Mouse (Mus musculus) embryonic facial prominence, embryonic 12.5 days (tissue): Measurements from ENCODE around the gene Gas2l1. TPM values are rescaled to one million over a fixed set of nuclear protein-coding genes. Genes with fewer than 3 reads are reported as not detected.

Experiments used
- ATAC-seq: fragments of 200-750 bp; cut with Nextera tagmentation; 2 replicates; pipeline ENCODE4 v1.8.0; 2017; ENCODE audit not compliant: insufficient number of reproducible peaks, insufficient read depth, low FRiP score, low TSS enrichment
- H3K27ac ChIP-seq: fragments of 300-500 bp; sonication (generic); 2 replicates; pipeline ENCODE4 v1.5.1; 2016; ENCODE audit warnings: mild to moderate bottlenecking
- H3K27me3 ChIP-seq: fragments of 300-500 bp; sonication (generic); 2 replicates; pipeline ENCODE4 v1.6.1; 2016; ENCODE audit warnings: mild to moderate bottlenecking, moderate library complexity
- H3K36me3 ChIP-seq: fragments of 300-500 bp; sonication (generic); 2 replicates; pipeline ENCODE4 v1.6.1; 2016; ENCODE audit warnings: mild to moderate bottlenecking
- H3K4me1 ChIP-seq: fragments of 300-500 bp; sonication (generic); 2 replicates; pipeline ENCODE4 v1.6.1; 2016
- H3K4me2 ChIP-seq: fragments of 300-500 bp; sonication (generic); replicated peaks from 2 replicates; pipeline ENCODE4 v1.6.1; 2016; ENCODE audit warnings: mild to moderate bottlenecking, moderate library complexity
- H3K4me3 ChIP-seq: fragments of 300-500 bp; sonication (generic); 2 replicates; pipeline ENCODE4 v1.5.1; 2016; ENCODE audit warnings: mild to moderate bottlenecking
- H3K9ac ChIP-seq: fragments of 300-500 bp; sonication (generic); 2 replicates; pipeline ENCODE4 v1.6.1; 2016; ENCODE audit warnings: mild to moderate bottlenecking, moderate library complexity
- H3K9me3 ChIP-seq: fragments of 300-500 bp; sonication (generic); 2 replicates; pipeline ENCODE4 v1.6.1; 2016; ENCODE audit warnings: mild to moderate bottlenecking, moderate library complexity
- WGBS: fragments of 180-500 bp; shearing (Covaris S2); methylation state at CpG from one replicate; pipeline ENCODE4 v1.1.7; 2016; 5-methylcytosine and 5-hydroxymethylcytosine counted together
- microRNA-seq: library from miRNA; unstranded; fragments of <30 nt; microRNA quantifications from one replicate; pipeline ENCODE4, GENCODE M21; 2017
- polyA plus RNA-seq: library from polyadenylated mRNA; unstranded; fragments of >200 nt; fragmentation: Nextera tagmentation; extraction: Ambion mirVana; gene quantifications from 2 replicates; pipeline ENCODE4 v1.2.1, GENCODE M21; 2016

Gene Gas2l1
- polyA plus RNA-seq, 1 experiment from 2014 or later, result 44.3 TPM

DNA sequence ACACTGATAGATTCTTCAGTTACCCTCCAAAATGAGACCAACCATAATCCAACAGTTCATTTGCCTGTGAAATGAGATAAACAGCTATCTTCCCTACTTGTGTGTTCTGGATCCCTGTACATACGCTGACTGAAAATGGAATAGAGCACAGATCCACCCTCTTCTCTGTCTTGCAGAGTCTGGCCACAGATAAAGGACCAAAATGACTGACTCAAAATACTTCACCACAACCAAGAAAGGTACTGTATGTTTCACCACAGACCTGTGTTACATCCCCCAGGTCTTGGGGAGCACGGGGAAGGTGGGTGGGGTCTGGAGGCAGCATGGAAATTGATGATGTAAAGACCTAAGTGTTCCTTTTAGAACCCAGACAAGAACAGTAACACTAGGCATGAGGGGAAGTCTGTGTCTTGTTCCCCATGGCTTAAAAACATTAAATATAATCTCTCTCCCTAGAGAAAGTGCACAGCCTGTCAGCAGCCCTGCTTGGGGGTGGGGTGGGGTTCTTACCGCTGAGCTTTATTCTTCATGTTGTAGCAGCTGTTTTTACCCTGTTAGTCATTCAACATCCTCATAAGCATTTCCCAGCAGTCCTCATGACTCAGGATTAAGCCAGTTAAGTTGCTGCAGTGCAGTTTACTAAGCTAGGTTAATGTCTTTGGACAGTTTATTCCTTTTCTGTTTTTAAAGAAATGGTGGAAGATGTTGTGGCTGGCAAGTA, 55.6 kb downstream of the Gas2l1 start:
- Histone ChIP-seq H3K4me1 (no peaks in the 10 kb centered on the region), H3K27me3 (no peaks in the 10 kb centered on the region), H3K27ac (no peak overlapping the region), H3K9ac (no peak overlapping the region), H3K9me3 (no peaks in the 10 kb centered on the region), H3K4me2 (no peak overlapping the region), H3K36me3 (peaks cover 20% of the 10 kb centered on the region), H3K4me3 (no peak overlapping the region)
- ATAC-seq, result no peak
- WGBS, result 86% methylated on average over 3 of the region's 3 CpGs

DNA sequence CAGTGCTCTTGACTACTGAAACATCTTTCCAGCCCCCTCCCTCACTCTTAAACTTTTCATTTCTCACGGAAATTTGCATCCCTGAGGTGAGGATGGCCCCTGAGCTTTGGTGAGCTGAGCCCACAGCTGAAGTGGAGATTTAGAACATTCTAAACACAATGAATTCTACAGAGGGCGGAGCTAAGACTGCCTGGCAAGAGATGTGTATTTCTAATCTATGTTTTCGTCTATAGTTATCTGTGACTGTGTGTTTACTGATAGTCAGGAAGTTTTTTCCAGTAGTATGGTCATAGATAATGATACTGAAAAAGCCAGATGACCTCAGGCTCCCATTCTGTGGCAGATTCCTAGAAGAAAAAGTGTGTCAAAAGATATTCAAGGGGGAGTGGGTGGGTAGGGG, 56.3 kb downstream of the Gas2l1 start:
- Histone ChIP-seq H3K4me1 (no peaks in the 10 kb centered on the region), H3K27ac (no peak overlapping the region), H3K4me2 (no peak overlapping the region), H3K36me3 (peaks cover 14% of the 10 kb centered on the region), H3K4me3 (no peak overlapping the region), H3K9me3 (no peaks in the 10 kb centered on the region), H3K27me3 (no peaks in the 10 kb centered on the region), H3K9ac (no peak overlapping the region)
- no peak for ATAC-seq
- WGBS, result 86% methylated on average over 3 of the region's 3 CpGs

DNA sequence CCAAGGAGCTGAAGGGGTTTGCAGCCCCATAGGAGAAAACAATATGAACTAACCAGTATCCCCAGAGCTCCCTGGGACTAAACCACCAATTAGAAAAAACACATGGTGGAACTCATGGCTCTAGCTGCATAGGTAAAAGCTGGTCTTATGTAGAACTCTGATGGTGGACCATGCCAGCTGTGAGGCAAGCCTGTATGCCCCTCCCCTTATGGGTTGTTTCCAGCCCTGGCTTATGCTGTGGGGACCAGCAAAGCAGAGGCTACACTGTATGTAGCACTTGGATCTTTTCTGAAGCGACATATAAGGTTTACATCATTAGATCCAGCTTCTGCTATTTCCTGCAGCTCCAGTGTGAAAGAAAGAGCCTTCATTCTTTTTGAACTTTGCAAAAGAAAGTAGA, 57.9 kb downstream of the Gas2l1 start:
- no peak for ATAC-seq
- 93% methylated on average over 1 of the region's 1 CpGs for WGBS
- H3K36me3 ChIP-seq, result peaks cover 8% of the 10 kb centered on the region
- H3K4me2 ChIP-seq, result no peak overlapping the region
- no peaks in the 10 kb centered on the region for H3K9me3 ChIP-seq
- H3K4me1 ChIP-seq, result no peaks in the 10 kb centered on the region
- no peak overlapping the region for H3K27ac ChIP-seq
- no peaks in the 10 kb centered on the region for H3K27me3 ChIP-seq
- H3K9ac ChIP-seq, result no peak overlapping the region
- H3K4me3 ChIP-seq, result no peak overlapping the region

DNA sequence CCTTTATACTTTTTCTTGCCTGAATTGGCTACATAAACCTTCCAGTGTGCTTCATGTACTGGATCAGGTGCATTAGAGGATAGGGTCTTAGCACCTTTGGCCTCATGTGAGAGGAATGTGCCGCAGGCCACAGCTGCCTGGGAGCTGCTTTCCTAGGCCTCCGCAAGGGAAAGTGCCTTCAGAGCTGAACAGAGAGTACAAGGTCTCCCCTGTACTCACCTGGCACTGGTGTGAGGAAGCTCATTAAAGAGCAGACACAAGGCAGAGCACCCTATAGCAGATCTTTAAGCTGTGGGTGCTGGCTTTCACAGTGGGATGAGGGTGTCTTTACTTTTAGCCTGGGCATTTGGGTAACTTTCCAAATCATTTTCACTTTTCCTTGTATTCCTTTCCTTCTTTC, 59.6 kb downstream of the Gas2l1 start:
- H3K9me3 ChIP-seq, result no peaks in the 10 kb centered on the region
- no peak for ATAC-seq
- no peak overlapping the region for H3K4me3 ChIP-seq
- no peaks in the 10 kb centered on the region for H3K27me3 ChIP-seq
- 91% methylated on average over 2 of the region's 2 CpGs for WGBS
- H3K27ac ChIP-seq, result no peak overlapping the region
- no peaks in the 10 kb centered on the region for H3K4me1 ChIP-seq
- H3K9ac ChIP-seq, result no peak overlapping the region
- H3K4me2 ChIP-seq, result no peak overlapping the region
- H3K36me3 ChIP-seq, result peaks cover 8% of the 10 kb centered on the region; the same call in 1 of the 2 replicates

Small RNA genes within 50 kb of the gene (microRNA-seq; reads per million reads assigned to microRNA genes)
- gene Gm47296, result not detected

Other genes starting within 250 kb of the Gas2l1 start
- gene Nf2, start 215.8 kb downstream of the Gas2l1 start, polyA plus RNA-seq, result 70.5 and 73.3 TPM in 2 replicates
- 81.4 and 81.8 TPM in 2 replicates for gene Nipsnap1, start 191.4 kb downstream of the Gas2l1 start, polyA plus RNA-seq
- gene Thoc5, start 170.0 kb downstream of the Gas2l1 start, polyA plus RNA-seq, result 42.3 and 44.1 TPM in 2 replicates
- gene Nefh, start 117.3 kb downstream of the Gas2l1 start, polyA plus RNA-seq, result 0.65 and 1.0 TPM in 2 replicates
- gene Ap1b1, start 78.5 kb downstream of the Gas2l1 start, polyA plus RNA-seq, result 54.8 and 55.3 TPM in 2 replicates
- 1.1 TPM in 2 replicates for gene Rasl10a, start 7.2 kb downstream of the Gas2l1 start, polyA plus RNA-seq
- 26.4 and 27.9 TPM in 2 replicates for gene Rhbdd3, start 33.6 kb upstream of the Gas2l1 start, polyA plus RNA-seq
- gene Ewsr1, start 33.9 kb upstream of the Gas2l1 start, polyA plus RNA-seq, result 949 and 978 TPM in 2 replicates
- 27.9 and 31.0 TPM in 2 replicates for gene Emid1, start 86.9 kb upstream of the Gas2l1 start, polyA plus RNA-seq
- 23.3 and 24.7 TPM in 2 replicates for gene Kremen1, start 196.2 kb upstream of the Gas2l1 start, polyA plus RNA-seq